Mouse (Mus musculus) cerebellum, postnatal 4 days (tissue): ENCODE results near the gene Yap1.
"Not testable (repeated sequence)": the region's sequence is repeated elsewhere in the genome, so short reads cannot be mapped to it uniquely, and the experiment has no call there.

ENCODE experiments used
- DNase-seq, 2 experiments: peaks; one replicate each; pipeline ENCODE4 v3.0.0; 2022; ENCODE audit warnings: low spot score in 2 of 2, mixed read lengths in 1 of 2

Yap1 gene

GRCm38 (mm10) chr9:7914487-7914886 is 89.9 kb downstream of the Yap1 start:
- DNase-seq: peak; percentile 22 to 29

GRCm38 (mm10) chr9:7913953-7914352 is 90.4 kb downstream of the Yap1 start:
- no peak for DNase-seq

GRCm38 (mm10) chr9:7907351-7907985 is 96.9 kb downstream of the Yap1 start:
- DNase-seq: no peak

- DNase-seq: no peak
Observed at GRCm38 (mm10) chr9:7906564-7906963, 97.8 kb downstream of the Yap1 start.

GRCm38 (mm10) chr9:7903825-7904224 is 100.6 kb downstream of the Yap1 start:
- DNase-seq: no peak

- no peak for DNase-seq
Observed at GRCm38 (mm10) chr9:7903262-7903661, 101.1 kb downstream of the Yap1 start.

GRCm38 (mm10) chr9:7902311-7902710 is 102.1 kb downstream of the Yap1 start:
- DNase-seq: no peak

GRCm38 (mm10) chr9:7900965-7901364 is 103.4 kb downstream of the Yap1 start:
- no peak for DNase-seq

GRCm38 (mm10) chr9:7897502-7897901 is 106.9 kb downstream of the Yap1 start:
- peak; percentile 40 to 57 for DNase-seq

GRCm38 (mm10) chr9:7891796-7892195 is 112.6 kb downstream of the Yap1 start:
- DNase-seq: not testable (repeated sequence)

- no peak for DNase-seq
Observed at GRCm38 (mm10) chr9:7891177-7891576, 113.2 kb downstream of the Yap1 start.

GRCm38 (mm10) chr9:7884346-7884745 is 120.0 kb downstream of the Yap1 start:
- DNase-seq: no peak

- DNase-seq: no peak
Observed at GRCm38 (mm10) chr9:7882304-7882865, 122.0 kb downstream of the Yap1 start.
